Mouse (Mus musculus) midbrain, embryonic 10.5 days (tissue): ENCODE measurements around the gene Otop2. TPM values are rescaled to one million over a fixed set of nuclear protein-coding genes. Genes with fewer than 3 reads are reported as not detected.

Experiments used
- DNase-seq: peaks from one replicate; pipeline ENCODE4 v3.0.0-alpha.2; 2017; ENCODE audit warnings: low spot score
- H3K27ac ChIP-seq: fragments of 300-500 bp; sonication (generic); replicated peaks from 2 replicates; pipeline ENCODE4 v1.5.1; 2016; ENCODE audit warnings: mild to moderate bottlenecking
- H3K27me3 ChIP-seq: fragments of 300-500 bp; sonication (generic); 2 replicates; pipeline ENCODE4 v1.6.1; 2016; ENCODE audit warnings: low read depth, mild to moderate bottlenecking; ENCODE audit not compliant: poor library complexity, severe bottlenecking
- H3K36me3 ChIP-seq: fragments of 300-500 bp; sonication (generic); 2 replicates; pipeline ENCODE4 v1.6.1; 2016; ENCODE audit warnings: mild to moderate bottlenecking, moderate library complexity
- H3K4me1 ChIP-seq: fragments of 300-500 bp; sonication (generic); 2 replicates; pipeline ENCODE4 v1.6.1; 2016
- H3K4me3 ChIP-seq: fragments of 300-500 bp; sonication (generic); 2 replicates; pipeline ENCODE4 v1.5.1; 2016; ENCODE audit warnings: mild to moderate bottlenecking, moderate library complexity
- H3K9me3 ChIP-seq: fragments of 300-500 bp; sonication (generic); replicated peaks from 2 replicates; pipeline ENCODE4 v1.6.1; 2016; ENCODE audit warnings: mild to moderate bottlenecking
- WGBS: fragments of 180-500 bp; shearing (Covaris S2); methylation state at CpG from one replicate; pipeline ENCODE4 v1.1.7; 2016; 5-methylcytosine and 5-hydroxymethylcytosine counted together
- polyA plus RNA-seq: library from polyadenylated mRNA; unstranded; fragments of >200 nt; fragmentation: Nextera tagmentation; extraction: Ambion mirVana; gene quantifications from 2 replicates; pipeline ENCODE4 v1.2.1, GENCODE M21; 2016

Gene Otop2
- polyA plus RNA-seq, 1 experiment from 2014 or later, result not detected

DNA sequence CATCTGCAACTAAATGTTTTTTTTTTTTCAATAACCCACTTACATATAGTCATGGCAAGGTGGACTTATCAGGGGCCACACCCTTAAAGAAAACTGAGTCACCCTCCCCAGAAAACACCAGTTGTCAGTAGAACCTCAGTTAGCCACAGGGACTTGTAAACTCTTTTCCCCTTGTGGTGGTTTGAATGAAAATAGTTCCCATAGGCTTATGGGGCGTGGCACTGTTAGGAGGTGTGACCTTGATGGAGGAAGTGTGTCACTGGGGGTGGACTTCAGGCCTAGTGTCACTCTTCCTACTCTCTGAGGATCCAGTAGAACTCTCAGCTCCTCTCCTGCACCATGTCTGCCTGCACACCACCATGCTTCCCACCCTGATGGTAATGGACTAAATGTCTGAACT lies 27.2 kb upstream of the Otop2 start:
- Histone ChIP-seq H3K9me3 (no peaks in the 10 kb centered on the region), H3K27me3 (no peaks in the 10 kb centered on the region), H3K36me3 (no peaks in the 10 kb centered on the region), H3K4me3 (no peak overlapping the region), H3K4me1 (peaks cover 31% of the 10 kb centered on the region), H3K27ac (no peak overlapping the region)
- DNase-seq, result no peak
- 65% methylated on average over 1 of the region's 1 CpGs for WGBS

DNA sequence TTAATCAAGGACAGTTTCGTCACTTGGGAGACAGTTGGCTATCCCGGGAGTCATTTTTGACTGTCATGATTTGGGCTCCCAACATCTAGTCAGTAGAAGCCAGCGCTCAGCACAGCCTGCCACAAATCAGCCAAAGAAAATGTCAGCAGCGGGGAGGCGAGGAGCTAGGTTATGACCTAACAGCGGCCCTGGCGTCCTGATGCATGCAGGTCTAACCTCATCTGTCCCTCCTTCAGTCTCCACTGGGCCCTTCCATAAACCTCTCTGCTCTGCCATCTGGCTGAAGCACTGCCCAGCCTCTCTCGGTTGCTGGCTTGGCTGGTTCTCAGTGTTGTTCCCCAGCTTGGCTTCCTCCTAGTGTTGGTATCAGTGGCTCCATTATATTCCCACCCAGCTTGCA lies 24.7 kb upstream of the Otop2 start:
- Histone ChIP-seq H3K4me1 (peaks cover 11% of the 10 kb centered on the region), H3K27ac (no peak overlapping the region), H3K4me3 (no peak overlapping the region), H3K9me3 (no peaks in the 10 kb centered on the region), H3K27me3 (no peaks in the 10 kb centered on the region), H3K36me3 (no peaks in the 10 kb centered on the region)
- DNase-seq, result no peak
- WGBS, result 82% methylated on average over 8 of the region's 8 CpGs

DNA sequence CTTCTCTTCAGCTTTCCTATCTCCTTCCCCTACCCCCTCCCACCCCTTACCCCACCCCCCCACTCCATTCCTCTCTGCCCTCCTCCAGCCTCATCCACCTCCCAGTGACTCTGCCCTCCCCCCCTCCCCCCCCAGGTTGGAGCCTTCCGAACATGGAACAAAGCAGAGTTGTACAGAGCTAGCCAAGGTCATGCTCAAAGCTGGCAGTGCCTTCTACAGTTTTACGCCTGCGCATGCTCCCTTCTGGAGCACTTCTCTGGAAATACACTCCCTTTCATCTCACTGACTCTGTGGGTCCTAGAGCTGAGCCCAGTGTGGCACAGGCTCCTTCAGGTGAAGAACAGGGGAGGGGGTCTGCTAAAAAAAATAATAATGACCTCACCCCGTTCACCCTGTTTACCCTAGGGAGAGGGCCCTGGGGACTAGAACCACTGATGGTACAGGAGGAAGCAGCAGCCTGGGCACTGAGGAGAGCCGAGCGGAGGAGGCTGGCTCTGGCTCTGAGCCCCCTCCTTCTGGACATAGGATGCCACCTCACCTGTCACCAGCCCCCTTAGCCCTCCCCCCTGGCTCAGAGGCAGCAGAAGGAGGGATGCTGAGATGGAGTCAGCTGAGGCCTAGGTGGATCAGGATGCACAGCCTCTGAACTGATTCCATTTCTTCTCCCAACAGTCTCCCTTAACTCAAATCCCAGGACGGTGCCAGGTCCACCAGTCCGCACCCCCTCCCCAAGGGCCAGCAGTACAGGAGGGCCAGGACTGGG lies 24.1 kb upstream of the Otop2 start:
- H3K9me3 ChIP-seq, result no peaks in the 10 kb centered on the region
- 83% methylated on average over 8 of the region's 8 CpGs for WGBS
- H3K36me3 ChIP-seq, result no peaks in the 10 kb centered on the region
- peaks cover 7% of the 10 kb centered on the region for H3K4me1 ChIP-seq
- no peak overlapping the region for H3K27ac ChIP-seq
- no peak for DNase-seq
- no peak overlapping the region for H3K4me3 ChIP-seq
- no peaks in the 10 kb centered on the region for H3K27me3 ChIP-seq

DNA sequence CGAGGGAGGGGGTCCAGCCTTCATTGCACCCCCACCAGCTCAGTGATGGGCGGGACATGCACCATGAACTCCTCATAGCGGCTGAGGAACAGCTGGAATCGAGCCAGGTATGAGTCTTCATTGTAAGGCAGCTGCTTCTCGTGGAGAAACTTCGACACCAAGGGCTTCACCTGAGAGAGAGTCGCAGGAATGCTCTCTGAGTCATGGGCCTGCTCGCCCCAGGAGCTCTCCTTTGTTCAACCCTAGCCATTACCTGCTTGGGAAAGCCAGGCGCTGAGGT lies 23.5 kb upstream of the Otop2 start:
- DNase-seq, result no peak
- H3K27ac ChIP-seq, result no peak overlapping the region
- H3K4me1 ChIP-seq, result 0 out of 2 replicates have a peak, but pooled peaks cover 3% of the 10 kb centered on the region
- 78% methylated on average over 9 of the region's 9 CpGs for WGBS
- H3K36me3 ChIP-seq, result no peaks in the 10 kb centered on the region
- no peak overlapping the region for H3K4me3 ChIP-seq
- no peaks in the 10 kb centered on the region for H3K27me3 ChIP-seq
- H3K9me3 ChIP-seq, result no peaks in the 10 kb centered on the region

DNA sequence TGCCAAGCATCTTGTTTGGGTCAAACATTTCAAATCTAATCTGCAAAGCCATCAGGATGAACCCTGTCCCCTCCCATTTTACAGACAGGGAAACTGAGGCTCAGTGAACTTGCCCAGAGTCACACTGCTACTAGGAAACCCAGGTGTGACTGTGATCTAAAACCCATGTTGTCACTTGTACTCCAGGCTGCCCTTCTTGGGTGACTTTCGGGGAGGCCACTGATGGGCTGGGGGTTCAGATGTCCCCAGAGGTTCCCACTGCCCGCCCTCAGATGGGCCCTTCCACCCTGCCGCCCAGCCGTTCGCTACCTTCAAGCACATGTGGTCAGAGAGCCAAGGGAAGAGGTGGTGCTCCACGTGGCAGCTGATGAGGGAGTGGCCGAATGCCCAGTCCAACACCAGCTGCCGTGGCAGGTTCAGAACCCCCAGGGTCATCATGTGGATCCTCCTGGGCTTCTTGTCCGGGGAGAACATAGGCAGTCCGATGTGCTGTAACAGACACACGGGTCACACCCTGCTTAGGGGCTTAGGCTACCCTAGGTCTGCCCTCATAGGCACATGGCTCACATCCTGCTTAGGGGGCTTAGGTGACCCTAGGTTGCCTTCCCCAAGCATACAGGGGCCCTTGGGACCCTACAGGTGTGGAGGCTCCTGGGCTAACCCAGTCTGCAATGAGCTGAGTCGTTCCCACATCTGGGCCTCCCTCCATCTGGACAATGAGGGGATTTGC lies 22.9 kb upstream of the Otop2 start:
- no peaks in the 10 kb centered on the region for H3K36me3 ChIP-seq
- no peaks in the 10 kb centered on the region for H3K9me3 ChIP-seq
- WGBS, result 92% methylated on average over 12 of the region's 12 CpGs
- H3K27ac ChIP-seq, result no peak overlapping the region
- H3K4me1 ChIP-seq, result 0 out of 2 replicates have a peak, but pooled peaks cover 3% of the 10 kb centered on the region
- H3K4me3 ChIP-seq, result no peak overlapping the region
- DNase-seq, result no peak
- H3K27me3 ChIP-seq, result no peaks in the 10 kb centered on the region

DNA sequence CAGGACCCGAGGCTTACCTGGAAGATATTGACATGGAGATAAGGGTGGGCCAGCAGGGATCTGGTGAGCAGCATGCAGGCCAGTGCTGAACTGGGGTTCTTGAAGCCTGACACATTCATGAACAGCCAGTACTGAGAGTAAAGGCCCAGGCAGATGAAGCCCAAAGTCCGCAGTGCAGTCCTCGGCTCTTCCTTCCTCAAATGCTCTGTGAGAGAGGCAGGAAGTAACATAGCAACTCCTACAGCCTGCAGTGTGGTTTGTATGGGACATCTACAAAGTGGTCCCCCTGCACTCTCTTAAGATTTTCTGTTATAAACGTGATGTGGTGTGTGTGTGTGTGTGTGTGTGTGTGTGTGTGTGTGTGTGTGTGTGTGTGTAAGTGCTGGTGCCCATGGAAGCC lies 21.7 kb upstream of the Otop2 start:
- no peak for DNase-seq
- Histone ChIP-seq H3K4me1 (0 out of 2 replicates have a peak, but pooled peaks cover 3% of the 10 kb centered on the region), H3K27me3 (no peaks in the 10 kb centered on the region), H3K4me3 (no peak overlapping the region), H3K27ac (no peak overlapping the region), H3K36me3 (no peaks in the 10 kb centered on the region), H3K9me3 (no peaks in the 10 kb centered on the region)
- WGBS, result 71% methylated on average over 4 of the region's 4 CpGs

DNA sequence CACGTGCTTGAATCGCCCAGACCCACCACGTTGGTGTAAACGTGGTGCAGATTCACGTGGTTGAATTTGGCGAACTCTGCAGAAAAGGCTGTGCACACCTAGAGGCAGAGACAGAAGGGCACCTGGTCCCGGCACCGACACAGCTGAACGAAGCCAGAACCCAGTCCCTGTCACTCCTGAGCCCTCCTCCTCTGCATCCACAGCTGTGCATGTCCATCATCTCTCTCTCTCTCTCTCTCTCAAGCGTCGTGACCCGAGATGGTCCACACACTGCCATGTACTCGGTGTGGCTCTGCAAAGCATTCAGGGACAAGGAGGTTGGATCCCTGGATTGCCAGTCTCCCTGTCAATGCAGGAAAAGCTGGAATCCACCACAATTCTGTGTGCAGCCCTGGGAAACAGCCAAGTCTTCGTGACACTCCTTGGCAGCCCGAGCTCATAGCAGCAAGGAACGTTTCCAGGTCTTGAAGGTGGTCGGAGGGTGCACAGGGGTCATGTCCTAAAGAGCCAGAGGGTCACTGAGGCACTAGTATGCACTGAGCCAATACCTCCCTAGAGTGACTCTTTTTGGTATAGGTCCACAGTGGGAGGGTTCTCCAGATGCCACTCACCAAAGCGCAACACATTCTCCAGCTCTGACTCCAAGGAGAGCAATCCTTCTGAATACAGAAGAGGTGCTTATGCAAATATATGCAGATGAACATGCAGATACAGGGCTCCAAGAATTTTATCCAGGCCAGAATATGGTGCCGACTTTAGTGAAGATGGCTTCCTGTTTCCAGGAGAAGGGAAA lies 20.6 kb upstream of the Otop2 start:
- no peak overlapping the region for H3K27ac ChIP-seq
- WGBS, result 81% methylated on average over 19 of the region's 19 CpGs
- no peaks in the 10 kb centered on the region for H3K27me3 ChIP-seq
- no peak overlapping the region for H3K4me3 ChIP-seq
- 0 out of 2 replicates have a peak, but pooled peaks cover 3% of the 10 kb centered on the region for H3K4me1 ChIP-seq
- no peak for DNase-seq
- H3K36me3 ChIP-seq, result no peaks in the 10 kb centered on the region
- no peaks in the 10 kb centered on the region for H3K9me3 ChIP-seq

DNA sequence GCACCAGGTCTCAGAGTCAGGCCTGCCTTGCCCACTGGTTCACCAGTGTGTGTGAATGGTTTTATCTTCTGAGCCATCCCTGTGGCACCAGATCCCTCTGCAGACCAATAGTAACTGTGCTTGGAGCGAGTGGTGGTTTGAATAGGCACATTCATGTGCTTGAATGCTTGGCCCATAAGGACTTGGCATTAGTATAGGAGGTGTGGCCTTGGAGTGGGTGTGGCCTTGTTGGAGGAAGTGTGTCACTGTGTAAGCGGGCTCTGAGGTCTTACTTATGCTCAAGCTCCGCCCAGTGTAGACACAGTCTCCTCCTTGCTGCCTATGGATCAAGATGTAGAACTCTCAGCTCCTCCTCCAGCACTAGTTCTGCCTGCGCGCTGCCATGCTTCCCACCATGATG lies 19.6 kb upstream of the Otop2 start:
- H3K27me3 ChIP-seq, result no peaks in the 10 kb centered on the region
- no peak overlapping the region for H3K27ac ChIP-seq
- peaks cover 9% of the 10 kb centered on the region for H3K4me1 ChIP-seq
- H3K4me3 ChIP-seq, result no peak overlapping the region
- no peaks in the 10 kb centered on the region for H3K9me3 ChIP-seq
- no peaks in the 10 kb centered on the region for H3K36me3 ChIP-seq
- 89% methylated on average over 5 of the region's 5 CpGs for WGBS
- DNase-seq, result no peak

DNA sequence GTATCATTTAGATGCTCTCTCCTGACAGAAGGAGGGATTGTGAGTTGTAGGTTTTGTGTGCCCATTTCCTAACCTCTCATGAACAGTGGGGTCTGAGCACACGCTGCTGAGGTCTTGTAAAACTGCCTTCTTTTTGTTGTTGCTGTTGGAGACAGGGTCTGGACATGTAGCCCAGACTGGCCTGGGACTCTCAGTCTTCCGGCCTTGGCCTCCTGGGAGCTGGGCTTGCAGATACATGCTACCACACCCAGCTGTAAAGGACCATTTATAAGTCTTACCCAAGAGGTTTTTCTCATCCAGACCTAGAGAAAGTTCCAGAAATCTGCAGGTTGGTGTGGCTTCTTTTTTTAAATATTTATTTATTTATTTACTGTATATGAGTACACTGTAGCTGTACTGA lies 18.7 kb upstream of the Otop2 start:
- no peaks in the 10 kb centered on the region for H3K27me3 ChIP-seq
- no peaks in the 10 kb centered on the region for H3K9me3 ChIP-seq
- no peak for DNase-seq
- H3K27ac ChIP-seq, result no peak overlapping the region
- 82% methylated on average over 2 of the region's 2 CpGs for WGBS
- H3K4me3 ChIP-seq, result no peak overlapping the region
- H3K4me1 ChIP-seq, result peaks cover 8% of the 10 kb centered on the region
- H3K36me3 ChIP-seq, result no peaks in the 10 kb centered on the region

DNA sequence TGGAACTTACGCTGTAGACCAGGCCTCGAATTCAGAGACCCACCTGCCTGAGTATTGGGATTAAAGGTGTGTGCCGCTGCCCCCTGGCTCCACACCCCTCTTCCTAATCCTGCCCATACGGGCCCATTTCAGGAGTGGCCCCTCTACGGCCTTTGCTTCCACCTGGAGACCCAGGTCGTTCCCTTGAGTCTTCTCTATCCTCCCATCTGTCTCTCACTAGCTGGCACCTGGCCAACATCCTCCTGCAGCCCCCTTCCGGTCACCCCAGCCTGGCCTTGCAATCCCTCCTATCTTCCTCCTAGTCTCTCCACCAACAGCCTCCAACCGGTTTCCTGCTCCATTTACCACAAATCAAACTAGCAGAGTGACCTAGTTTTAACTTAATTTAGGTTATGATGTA lies 17.1 kb upstream of the Otop2 start:
- WGBS, result 86% methylated on average over 8 of the region's 8 CpGs
- no peaks in the 10 kb centered on the region for H3K9me3 ChIP-seq
- DNase-seq, result no peak

DNA sequence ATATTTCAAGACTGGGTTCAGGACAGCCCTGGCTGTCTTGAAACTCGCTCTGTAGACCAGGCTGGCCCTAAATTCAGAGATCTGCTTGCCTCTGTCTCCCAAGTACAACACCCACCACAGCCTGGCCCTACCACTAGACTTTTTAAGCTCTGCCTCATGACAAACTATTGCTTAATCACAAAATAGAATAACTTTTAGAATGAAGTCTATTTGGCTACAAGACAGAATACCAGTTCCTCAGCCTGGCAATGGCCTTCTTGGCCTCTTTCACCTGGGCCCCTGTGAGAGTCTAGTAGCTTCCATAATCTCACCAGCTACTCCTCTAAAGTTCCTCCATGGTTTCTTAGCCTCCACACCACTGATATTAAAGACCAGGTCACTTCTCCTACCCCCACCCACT lies 16.6 kb upstream of the Otop2 start:
- Histone ChIP-seq H3K36me3 (no peaks in the 10 kb centered on the region), H3K27ac (no peak overlapping the region), H3K4me3 (no peak overlapping the region), H3K9me3 (no peaks in the 10 kb centered on the region), H3K27me3 (no peaks in the 10 kb centered on the region), H3K4me1 (peaks cover 8% of the 10 kb centered on the region)
- 93% methylated on average over 1 of the region's 1 CpGs for WGBS
- DNase-seq, result no peak

More for the DNA sequence above, 17.1 kb upstream of the Otop2 start:
- no peak overlapping the region for H3K27ac ChIP-seq
- no peaks in the 10 kb centered on the region for H3K27me3 ChIP-seq
- no peak overlapping the region for H3K4me3 ChIP-seq
- H3K36me3 ChIP-seq, result no peaks in the 10 kb centered on the region
- H3K4me1 ChIP-seq, result peaks cover 8% of the 10 kb centered on the region

DNA sequence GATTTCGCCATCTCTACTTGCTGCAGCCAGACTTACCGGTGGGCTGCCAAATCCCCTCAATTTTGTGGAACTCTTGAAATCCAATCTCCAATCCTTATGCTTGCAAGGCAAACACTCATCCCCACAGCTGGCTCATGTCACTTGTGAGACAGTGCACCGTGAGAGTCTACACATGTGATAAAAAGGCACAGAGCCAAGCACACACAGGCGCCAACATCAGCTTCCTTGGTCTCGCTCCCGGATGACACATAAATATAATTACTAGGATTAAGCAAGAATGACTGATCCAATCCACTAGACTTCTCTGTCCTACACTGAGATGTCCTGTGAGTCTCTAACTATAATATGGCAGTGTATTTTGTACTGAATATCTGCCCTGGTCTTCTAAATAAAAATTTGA lies 16.0 kb upstream of the Otop2 start:
- Histone ChIP-seq H3K4me3 (no peak overlapping the region), H3K4me1 (peaks cover 8% of the 10 kb centered on the region), H3K36me3 (no peaks in the 10 kb centered on the region), H3K27me3 (peaks cover 4% of the 10 kb centered on the region), H3K9me3 (no peaks in the 10 kb centered on the region), H3K27ac (no peak overlapping the region)
- DNase-seq, result no peak
- WGBS, result 92% methylated on average over 6 of the region's 6 CpGs

DNA sequence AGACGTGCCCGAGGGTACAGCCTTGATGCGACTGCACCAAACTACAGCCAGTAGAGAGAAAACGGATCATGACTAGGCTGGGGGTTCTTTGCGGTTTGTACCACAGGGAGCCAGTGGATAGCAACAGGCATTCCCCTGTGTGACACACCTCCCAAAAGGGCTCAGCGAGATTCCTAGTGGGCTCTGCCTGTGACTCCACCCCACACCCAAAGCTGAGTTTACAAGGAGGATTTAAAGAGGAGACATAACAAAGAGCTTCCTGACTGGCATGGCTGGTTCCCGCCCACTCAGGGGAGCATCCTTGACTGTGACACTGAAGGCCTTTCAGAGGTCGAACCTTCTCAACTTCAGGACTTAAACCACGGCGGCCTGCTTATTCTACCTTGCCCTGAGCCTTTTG lies 15.5 kb upstream of the Otop2 start:
- Histone ChIP-seq H3K36me3 (no peaks in the 10 kb centered on the region), H3K9me3 (no peaks in the 10 kb centered on the region), H3K4me1 (peaks cover 8% of the 10 kb centered on the region), H3K27me3 (peaks cover 10% of the 10 kb centered on the region), H3K4me3 (no peak overlapping the region), H3K27ac (no peak overlapping the region)
- WGBS, result 74% methylated on average over 10 of the region's 10 CpGs
- no peak for DNase-seq
